Mouse (Mus musculus) small intestine, adult 2 months (tissue): ENCODE data around the gene Prph2. TPM values are rescaled to one million over a fixed set of nuclear protein-coding genes. Genes with fewer than 3 reads are reported as not detected.

Source experiments
- H3K27ac ChIP-seq: fragments of 200-500 bp; 2 replicates; pipeline ENCODE4 v1.5.1; 2012; ENCODE audit warnings: low read depth, low read length, control low read depth, inconsistent platforms; ENCODE audit not compliant: insufficient read depth
- H3K27me3 ChIP-seq: fragments of 200-500 bp; 2 replicates; pipeline ENCODE4 v1.6.1; 2012; ENCODE audit warnings: mild to moderate bottlenecking, moderate library complexity, low read length, inconsistent platforms; ENCODE audit not compliant: control insufficient read depth, insufficient read depth
- H3K36me3 ChIP-seq: fragments of 200-500 bp; 2 replicates; pipeline ENCODE4 v1.6.1; 2012; ENCODE audit warnings: mild to moderate bottlenecking, low read length, control low read depth, inconsistent platforms; ENCODE audit not compliant: control insufficient read depth, insufficient read depth
- H3K4me1 ChIP-seq: fragments of 200-500 bp; 2 replicates; pipeline ENCODE4 v1.6.1; 2012; ENCODE audit warnings: low read length, inconsistent platforms, mixed read lengths; ENCODE audit not compliant: control insufficient read depth, insufficient read depth, insufficient read length
- H3K4me3 ChIP-seq: fragments of 200-500 bp; 2 replicates; pipeline ENCODE4 v1.5.1; 2012; ENCODE audit warnings: low read depth, mild to moderate bottlenecking, control low read depth, inconsistent platforms, low read length, moderate library complexity
- CTCF ChIP-seq: fragments of 200-500 bp; IDR thresholded peaks from 2 replicates; pipeline ENCODE4 v1.5.1; 2012; ENCODE audit warnings: low read depth, mild to moderate bottlenecking, control low read depth, inconsistent platforms, low read length, moderate library complexity, mixed read lengths; ENCODE audit not compliant: insufficient replicate concordance, insufficient read length; ENCODE audit errors: extremely low read depth
- POLR2A ChIP-seq: fragments of 200-500 bp; IDR thresholded peaks from 2 replicates; pipeline ENCODE4 v1.6.1; 2012; ENCODE audit warnings: low read depth, mild to moderate bottlenecking, control low read depth, inconsistent platforms, low read length, moderate library complexity
- WGBS: fragments of 180-500 bp; shearing (Covaris S2); methylation state at CpG from one replicate; pipeline ENCODE4 v1.1.7; 2018; 5-methylcytosine and 5-hydroxymethylcytosine counted together
- polyA plus RNA-seq: library from polyadenylated mRNA; depleted of rRNA; stranded (reverse); fragments of >200 nt; gene quantifications from 2 replicates; pipeline ENCODE4 v1.2.3, GENCODE M21; 2012

Gene Prph2
- polyA plus RNA-seq, 1 experiment: not detected

DNA sequence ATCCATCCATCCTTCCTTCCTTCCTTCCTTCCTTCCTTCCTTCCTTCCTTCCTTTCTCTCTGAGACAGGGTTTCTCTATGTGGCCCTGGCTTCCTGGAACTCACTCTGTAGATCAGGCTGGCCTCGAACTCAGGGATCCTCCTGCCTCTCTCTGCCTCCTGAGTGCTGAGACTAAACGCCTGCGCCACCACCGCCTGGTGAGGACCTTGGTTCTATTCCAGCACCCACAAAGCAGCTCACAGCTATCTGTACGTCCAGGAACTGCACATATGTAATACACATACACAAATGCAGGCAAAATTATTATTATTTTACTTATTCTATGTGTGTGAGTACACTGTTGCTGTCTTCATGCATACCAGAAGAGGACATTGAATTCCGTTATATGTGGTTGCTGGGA lies 25.5 kb upstream of the Prph2 start:
- Histone ChIP-seq H3K4me1 (peaks cover 8% of the 10 kb centered on the region; the same call in 1 of the 2 replicates), H3K36me3 (no peaks in the 10 kb centered on the region), H3K27ac (no peak overlapping the region), H3K4me3 (no peak overlapping the region), H3K27me3 (no peaks in the 10 kb centered on the region)
- 94% methylated on average over 6 of the region's 6 CpGs for WGBS
- TF ChIP-seq POLR2A (no peak), CTCF (no peak)

DNA sequence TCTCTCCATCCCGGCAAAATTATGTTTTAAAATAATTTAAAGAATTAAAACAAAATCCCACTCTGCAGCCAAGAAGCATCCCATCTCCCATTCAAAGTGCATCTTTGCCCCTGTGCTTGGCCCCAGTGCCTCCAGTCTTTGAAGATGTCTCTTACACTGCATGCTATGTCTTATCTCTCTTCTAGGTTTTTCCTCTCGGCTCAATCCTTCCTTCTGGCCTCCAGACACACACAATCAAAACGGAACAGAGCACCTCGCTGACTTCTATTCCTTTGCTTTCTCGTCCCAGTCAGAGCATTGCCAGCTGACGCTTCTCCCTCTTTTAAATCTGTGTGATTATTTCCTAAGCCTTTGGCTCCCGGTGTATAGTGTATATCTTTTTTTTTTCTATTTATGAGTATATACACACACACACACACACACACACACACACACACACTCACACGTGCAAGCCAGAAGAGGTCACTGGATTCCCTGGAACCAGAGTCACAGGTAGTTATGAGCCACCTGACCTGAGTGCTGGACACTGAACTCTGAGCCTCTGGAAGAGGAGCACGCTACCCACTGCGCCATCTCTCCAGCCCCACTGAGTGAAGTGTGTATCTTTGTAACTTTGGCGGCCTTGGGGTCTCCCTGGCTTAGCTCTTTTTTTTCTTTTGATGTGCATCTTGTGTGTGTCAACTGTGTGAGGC lies 24.9 kb upstream of the Prph2 start:
- TF ChIP-seq POLR2A: no peak
- no peak for TF ChIP-seq CTCF
- Histone ChIP-seq H3K36me3 (no peaks in the 10 kb centered on the region), H3K27me3 (no peaks in the 10 kb centered on the region), H3K27ac (no peak overlapping the region), H3K4me3 (no peak overlapping the region), H3K4me1 (peaks cover 6% of the 10 kb centered on the region; the same call in 1 of the 2 replicates)
- WGBS: 58% methylated on average over 11 of the region's 11 CpGs

DNA sequence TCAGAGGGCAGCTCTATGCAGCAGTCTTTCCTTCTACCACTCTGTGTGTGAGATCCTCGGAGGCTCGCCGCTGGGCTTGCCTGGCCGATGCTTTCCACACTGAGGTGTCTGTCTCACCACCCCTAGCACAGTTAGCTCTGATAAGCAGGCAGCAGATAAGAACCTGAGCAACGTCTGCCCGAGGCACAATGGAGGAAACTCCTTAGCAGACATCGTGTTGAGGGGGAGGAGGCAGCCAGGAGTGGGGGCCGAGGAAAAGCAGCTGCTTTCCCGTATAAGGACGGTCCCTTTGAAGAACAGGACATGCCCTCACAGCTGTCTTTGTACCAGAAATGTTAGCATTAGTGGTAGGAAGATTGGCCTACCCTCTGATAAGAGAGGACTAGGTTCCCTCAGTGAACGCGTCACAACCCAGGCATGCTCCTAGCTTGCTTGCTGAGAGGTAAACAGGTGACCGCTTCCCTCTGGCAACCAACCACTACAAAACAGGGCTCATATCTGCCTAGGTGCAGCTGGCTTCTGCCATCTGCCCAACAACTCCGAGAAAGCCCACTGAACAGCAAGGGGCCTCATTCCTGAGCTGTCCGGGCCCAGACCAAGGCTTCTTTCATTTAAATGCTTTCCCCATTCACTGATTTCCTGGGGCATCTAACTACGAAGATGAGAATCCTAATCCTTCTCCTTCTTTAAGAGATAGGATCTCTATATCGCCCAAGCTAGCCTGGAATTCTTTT lies 24.2 kb upstream of the Prph2 start:
- Histone ChIP-seq H3K27ac (no peak overlapping the region), H3K4me3 (no peak overlapping the region), H3K27me3 (no peaks in the 10 kb centered on the region), H3K36me3 (no peaks in the 10 kb centered on the region), H3K4me1 (peaks cover 6% of the 10 kb centered on the region; the same call in 1 of the 2 replicates)
- WGBS: 27% methylated on average over 17 of the region's 17 CpGs
- no peak for TF ChIP-seq CTCF
- no peak for TF ChIP-seq POLR2A

DNA sequence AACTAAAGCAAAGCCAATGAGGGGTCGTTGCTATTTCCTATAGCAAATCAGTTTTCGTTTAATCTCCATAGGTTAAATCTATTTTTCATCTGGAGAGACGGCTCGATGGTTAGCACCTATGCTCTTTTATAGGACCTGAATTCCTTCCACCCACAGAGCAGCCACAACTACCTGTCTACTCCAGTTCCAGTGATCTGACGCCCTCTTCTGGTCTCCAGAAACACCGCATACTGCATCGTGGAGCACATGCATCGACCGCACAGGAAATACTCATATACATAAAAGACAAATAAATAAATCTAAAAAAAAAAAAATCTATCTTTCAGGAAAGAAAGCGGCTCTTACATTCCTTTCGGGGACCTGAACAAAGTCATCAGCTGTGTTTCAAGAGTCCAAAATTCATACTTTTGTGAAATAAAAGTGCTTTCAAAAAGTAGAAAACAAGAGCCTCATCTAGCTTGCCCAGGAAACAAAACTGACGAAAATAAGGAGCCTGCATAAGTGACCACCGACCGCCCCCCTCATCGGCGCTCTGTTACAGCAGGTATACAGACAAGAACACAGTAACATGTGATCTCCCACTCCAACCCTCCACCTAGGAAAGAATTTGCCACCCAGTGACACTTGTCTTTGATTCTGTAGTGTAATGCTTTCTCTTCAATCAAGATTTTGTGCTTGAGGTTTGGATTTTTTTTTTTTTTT lies 21.6 kb upstream of the Prph2 start:
- 38% methylated on average over 16 of the region's 16 CpGs for WGBS
- H3K36me3 ChIP-seq: no peaks in the 10 kb centered on the region
- TF ChIP-seq CTCF (peak; percentile 58; the same call in 1 of the 2 replicates), POLR2A (no peak)
- H3K4me1 ChIP-seq: peaks cover 17% of the 10 kb centered on the region; the same call in 1 of the 2 replicates
- peak overlapping the region; percentile 81 for H3K27ac ChIP-seq
- no peaks in the 10 kb centered on the region for H3K27me3 ChIP-seq
- H3K4me3 ChIP-seq: no peak overlapping the region

DNA sequence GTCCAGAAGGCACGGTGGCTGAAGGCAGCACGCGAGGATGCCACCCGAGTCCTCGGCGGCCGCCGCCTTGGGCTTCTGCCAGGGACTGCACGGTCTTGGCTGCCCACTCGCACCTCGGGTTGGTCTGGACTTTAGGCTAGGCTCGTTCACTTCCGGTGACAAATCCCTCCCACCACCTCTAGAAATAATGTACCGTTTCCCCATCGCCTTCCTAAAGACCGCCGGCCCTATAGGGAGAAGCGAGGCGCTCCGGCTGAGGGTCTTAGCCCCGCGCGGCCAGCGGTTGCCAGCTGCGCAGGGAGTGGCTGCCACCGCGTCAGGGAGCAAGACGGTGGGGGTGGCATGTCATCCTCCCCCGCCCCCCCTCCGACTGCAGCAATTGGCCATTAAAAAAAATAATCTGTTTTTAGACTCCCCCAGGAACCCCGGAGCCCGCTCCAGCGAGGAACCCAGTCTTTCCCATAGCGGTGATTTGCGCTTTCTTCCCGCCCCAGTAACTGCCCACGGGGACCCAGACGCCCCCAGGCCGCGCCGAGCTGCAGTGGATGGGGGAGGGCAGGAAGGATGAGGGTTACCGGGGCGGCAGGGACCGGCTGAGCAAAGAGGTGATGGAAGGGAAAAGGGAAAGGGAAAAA lies 20.7 kb upstream of the Prph2 start:
- no peaks in the 10 kb centered on the region for H3K36me3 ChIP-seq
- WGBS: under 1% methylated on average over 44 of the region's 44 CpGs
- TF ChIP-seq CTCF (no peak), POLR2A (peak; percentile 62)
- H3K27ac ChIP-seq: peak overlapping the region; percentile 81
- H3K27me3 ChIP-seq: no peaks in the 10 kb centered on the region
- peak overlapping the region; percentile 90 for H3K4me3 ChIP-seq
- H3K4me1 ChIP-seq: peaks cover 17% of the 10 kb centered on the region; the same call in 1 of the 2 replicates

DNA sequence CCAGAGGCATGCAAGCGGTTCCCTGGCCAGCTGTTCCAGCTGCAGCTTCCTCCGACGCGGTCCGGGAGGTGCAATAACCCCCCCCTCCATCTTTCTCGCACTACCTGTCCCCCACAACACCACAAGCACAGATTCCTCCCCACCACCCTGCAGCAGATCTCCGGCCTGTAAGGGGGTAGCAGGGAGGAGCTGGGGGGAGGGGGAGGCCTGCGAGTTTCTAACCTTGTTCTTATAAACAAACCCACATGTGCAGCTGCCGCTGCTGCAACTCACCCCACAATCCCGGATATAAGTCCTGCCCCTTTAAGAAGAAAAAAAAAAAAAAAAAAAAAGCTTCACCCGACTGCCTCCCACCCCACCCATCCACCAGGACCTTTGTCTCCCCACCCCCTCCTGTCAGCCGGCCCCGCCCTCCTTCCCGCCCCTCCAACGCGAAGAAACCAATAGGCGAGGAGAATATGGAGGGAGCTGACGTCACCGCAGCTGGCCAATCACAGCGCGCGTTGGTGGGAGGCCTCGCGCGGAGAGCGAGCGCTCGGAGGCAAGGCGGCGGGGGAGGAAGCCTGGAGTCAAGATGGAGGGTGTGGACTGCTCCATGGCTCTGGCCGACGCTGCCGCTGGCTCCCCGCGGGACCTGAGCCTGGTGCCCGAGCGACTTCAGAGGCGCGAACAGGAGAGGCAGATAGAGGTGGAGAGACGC lies 20.0 kb upstream of the Prph2 start, which contains the start of gene Tbcc:
Tbcc (plus strand) TSS at position 569 of the 700 bp plus-strand sequence.
- no peaks in the 10 kb centered on the region for H3K36me3 ChIP-seq
- TF ChIP-seq POLR2A (peak; percentile 97), CTCF (no peak)
- peak within 1 kb of the TSS; percentile 86 for H3K27ac ChIP-seq
- H3K27me3 ChIP-seq: no peaks in the 10 kb centered on the region
- 1% methylated on average over 40 of the region's 40 CpGs for WGBS
- H3K4me1 ChIP-seq: peaks cover 17% of the 10 kb centered on the region; the same call in 1 of the 2 replicates
- H3K4me3 ChIP-seq: peak within 1 kb of the TSS; percentile 90
